Comparison of ENCODE assay signal across 16 mouse cellular contexts in genomic region chr10:19505174-19505573, GRCm38 (mm10).
"Had no signal": no experiment of that assay in that cellular context is flagged by ENCODE, and none has a peak within 500 bp of the region (broad histone marks: within the 10 kb centered on the region; RNA-seq: fewer than 3 reads in every experiment).

No protein-coding gene starts in this region.

- H3K27ac ChIP-seq: liver, embryonic 14.5 days; midbrain, embryonic 10.5 days; midbrain, embryonic 13.5 days; midbrain, embryonic 15.5 days; neural tube, embryonic 12.5 days had no signal

- H3K4me3 ChIP-seq: midbrain, embryonic 10.5 days; midbrain, embryonic 13.5 days; midbrain, embryonic 15.5 days; myocyte; neural tube, embryonic 12.5 days had no signal

- H3K4me1 ChIP-seq: midbrain, embryonic 15.5 days; neural tube, embryonic 12.5 days had no signal

- H3K9ac ChIP-seq: liver, embryonic 14.5 days; lung, embryonic 14.5 days; midbrain, embryonic 13.5 days; midbrain, embryonic 15.5 days; neural tube, embryonic 12.5 days had no signal

- H3K4me2 ChIP-seq: lung, embryonic 14.5 days; midbrain, embryonic 13.5 days; midbrain, embryonic 15.5 days; neural tube, embryonic 12.5 days had no signal

- H3K27me3 ChIP-seq: midbrain, embryonic 15.5 days; neural tube, embryonic 12.5 days had no signal

- H3K36me3 ChIP-seq: midbrain, embryonic 10.5 days; midbrain, embryonic 13.5 days; midbrain, embryonic 15.5 days; neural tube, embryonic 12.5 days had no signal

- ATAC-seq: midbrain, embryonic 13.5 days; midbrain, embryonic 15.5 days had no signal

- DNase-seq: lung, adult 18-20 months; lung, embryonic 14.5 days; lung, postnatal 10 days; lung, postnatal 4 days; right cerebral cortex, postnatal 14 days; right cerebral cortex, postnatal 4 days; spleen, adult 18-20 months; thymus, adult 18-20 months; thymus, postnatal 14 days; thymus, postnatal 36 days had no signal

- H3K9me3 ChIP-seq: midbrain, embryonic 10.5 days; midbrain, embryonic 15.5 days; neural tube, embryonic 12.5 days had no signal
